Mouse (Mus musculus): ENCODE data around the gene Fbxo28. TPM values are rescaled to one million over a fixed set of nuclear protein-coding genes. Genes with fewer than 3 reads are reported as not detected.

The Fbxo28 gene
- polyA plus RNA-seq, 1 experiment from 2014 or later, result 10.8 TPM

GRCm38 (mm10) chr1:182341993-182342392, 564 bp upstream of the Fbxo28 start:
- WGBS, result 35% methylated on average over 6 of the region's 6 CpGs
- ATAC-seq (replicated peaks; ENCODE audit: insufficient number of reproducible peaks, insufficient read depth, low FRiP score, low read depth), result no peak
- Histone ChIP-seq H3K27me3 (no peaks in the 10 kb centered on the region), H3K27ac (no peak overlapping the region; the same call in 1 of the 2 replicates), H3K4me1 (replicated peaks) (peaks cover 29% of the 10 kb centered on the region), H3K4me3 (peak overlapping the region; percentile 85), H3K9ac (no peak overlapping the region; the same call in 1 of the 2 replicates), H3K36me3 (0 out of 2 replicates have a peak, but pooled peaks cover 3% of the 10 kb centered on the region), H3K4me2 (peak overlapping the region; percentile 92), H3K9me3 (replicated peaks) (no peaks in the 10 kb centered on the region)

DNA sequence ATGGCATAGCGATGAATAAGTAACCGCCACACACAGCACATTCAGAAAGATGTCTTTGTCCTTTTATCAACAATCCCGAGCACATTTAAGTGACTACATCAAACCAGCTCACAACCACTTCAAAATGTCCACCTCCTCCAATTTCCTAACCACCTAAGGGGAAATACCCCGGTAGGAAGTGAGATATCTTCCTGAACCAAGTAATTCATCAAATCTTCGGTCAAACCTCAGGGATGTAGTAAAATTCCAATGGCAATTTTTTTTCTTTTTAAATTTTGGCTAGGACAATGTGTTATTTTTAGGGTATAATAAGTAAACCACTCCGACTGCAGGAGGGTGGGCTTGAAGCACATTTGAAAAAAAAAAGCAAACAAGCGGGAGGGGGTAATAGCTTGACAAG, 1.1 kb downstream of the Fbxo28 start:
- Histone ChIP-seq H3K9ac (peak overlapping the region; percentile 90), H3K36me3 (0 out of 2 replicates have a peak, but pooled peaks cover 3% of the 10 kb centered on the region), H3K9me3 (replicated peaks) (no peaks in the 10 kb centered on the region), H3K27me3 (no peaks in the 10 kb centered on the region), H3K4me1 (replicated peaks) (peaks cover 25% of the 10 kb centered on the region), H3K4me3 (peak overlapping the region; percentile 85), H3K4me2 (peak overlapping the region; percentile 92), H3K27ac (no peak overlapping the region)
- 30% methylated on average over 7 of the region's 7 CpGs for WGBS
- ATAC-seq (replicated peaks; ENCODE audit: insufficient number of reproducible peaks, insufficient read depth, low FRiP score, low read depth), result no peak

- Histone ChIP-seq H3K9ac (no peak overlapping the region), H3K4me2 (peak overlapping the region; percentile 92; the same call in 1 of the 2 replicates)
Measured at GRCm38 (mm10) chr1:182338961-182339565, 2.4 kb downstream of the Fbxo28 start.

DNA sequence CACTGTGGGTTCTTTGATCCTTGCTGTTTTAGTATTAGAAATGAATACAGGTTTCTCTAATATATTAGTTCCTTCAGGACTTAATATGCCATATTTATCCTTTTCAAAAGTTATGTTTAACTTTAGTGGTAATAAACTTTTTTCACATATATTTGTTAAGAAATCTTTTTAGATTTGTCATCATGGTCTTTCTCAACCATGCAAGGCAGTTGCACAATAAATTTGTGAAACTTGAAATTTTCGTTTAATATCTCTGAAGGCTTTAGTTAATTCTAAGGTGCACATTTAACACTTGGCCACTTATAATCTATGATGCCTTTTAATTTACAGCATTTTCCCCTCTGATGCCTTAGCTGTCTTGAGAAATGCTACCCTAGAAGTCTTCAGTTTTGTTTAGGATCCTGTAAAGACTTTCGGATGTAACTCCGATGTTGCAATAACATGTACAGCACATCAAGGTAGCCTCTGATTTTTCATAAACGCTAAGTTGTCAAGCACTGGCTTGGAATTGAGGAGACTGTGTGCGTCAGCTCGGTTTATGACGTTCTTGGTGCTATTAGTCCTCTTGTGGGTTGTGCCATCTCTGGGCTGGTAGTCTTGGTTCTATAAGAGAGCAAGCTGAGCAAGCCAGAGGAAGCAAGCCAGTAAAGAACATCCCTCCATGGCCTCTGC, 7.5 kb downstream of the Fbxo28 start:
- peaks cover 10% of the 10 kb centered on the region; the same call in 1 of the 2 replicates for H3K36me3 ChIP-seq
- no peaks in the 10 kb centered on the region for H3K9me3 ChIP-seq (replicated peaks)
- H3K27ac ChIP-seq, result no peak overlapping the region
- no peak overlapping the region for H3K4me2 ChIP-seq
- 90% methylated on average over 7 of the region's 7 CpGs for WGBS
- peaks cover 9% of the 10 kb centered on the region for H3K4me1 ChIP-seq (replicated peaks)
- no peak for ATAC-seq (replicated peaks; ENCODE audit: insufficient number of reproducible peaks, insufficient read depth, low FRiP score, low read depth)
- no peak overlapping the region for H3K4me3 ChIP-seq
- H3K27me3 ChIP-seq, result no peaks in the 10 kb centered on the region
- no peak overlapping the region for H3K9ac ChIP-seq

More at GRCm38 (mm10) chr1:182338961-182339565, 2.4 kb downstream of the Fbxo28 start:
- no peak for ATAC-seq (replicated peaks; ENCODE audit: insufficient number of reproducible peaks, insufficient read depth, low FRiP score, low read depth)
- WGBS, result 81% methylated on average over 7 of the region's 7 CpGs
- Histone ChIP-seq H3K4me1 (replicated peaks) (peaks cover 28% of the 10 kb centered on the region), H3K4me3 (no peak overlapping the region), H3K36me3 (0 out of 2 replicates have a peak, but pooled peaks cover 3% of the 10 kb centered on the region), H3K9me3 (replicated peaks) (no peaks in the 10 kb centered on the region), H3K27ac (no peak overlapping the region), H3K27me3 (no peaks in the 10 kb centered on the region)

DNA sequence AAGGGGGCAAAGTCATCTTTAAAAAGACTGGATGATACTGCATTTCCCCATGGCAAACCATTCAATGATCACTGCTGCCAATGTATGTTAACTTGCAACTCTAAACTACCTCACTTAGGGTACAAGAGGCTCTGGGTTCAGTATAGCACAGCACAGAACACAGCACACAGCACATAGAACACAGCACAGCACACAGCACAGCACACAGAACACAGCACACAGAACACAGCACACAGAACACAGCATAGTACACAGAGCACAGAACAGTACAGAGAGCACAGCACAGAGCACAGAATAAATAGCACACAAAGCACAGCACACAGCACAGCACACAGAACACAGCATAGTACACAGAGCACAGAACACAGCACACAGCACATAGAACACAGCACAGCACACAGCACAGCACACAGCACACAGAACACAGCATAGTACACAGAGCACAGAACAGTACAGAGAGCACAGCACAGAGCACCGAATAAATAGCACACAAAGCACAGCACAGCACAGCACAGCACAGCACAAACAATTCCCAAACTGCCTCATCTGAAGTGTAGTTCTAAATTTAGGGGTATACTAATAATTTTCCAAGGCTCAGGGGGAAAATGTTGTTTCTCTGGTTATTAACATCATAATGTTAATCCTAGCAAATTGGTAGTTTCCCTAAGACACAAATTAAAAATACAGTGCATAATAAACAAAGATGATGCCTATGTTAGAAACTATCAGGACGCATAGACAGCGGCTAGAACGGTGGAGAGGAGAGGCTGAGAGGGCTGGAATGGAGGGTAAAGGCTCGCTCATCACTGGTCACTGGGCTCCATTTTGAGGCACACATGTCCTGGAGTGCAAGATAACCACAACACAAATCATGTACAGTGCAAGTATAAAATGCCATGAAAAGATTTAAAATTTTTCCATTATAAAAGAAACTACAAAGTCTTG, 9.1 kb downstream of the Fbxo28 start:
- no peak overlapping the region for H3K4me2 ChIP-seq
- no peaks in the 10 kb centered on the region for H3K27me3 ChIP-seq
- no peak overlapping the region for H3K9ac ChIP-seq
- peaks cover 3% of the 10 kb centered on the region; the same call in 1 of the 2 replicates for H3K4me1 ChIP-seq (replicated peaks)
- no peak for ATAC-seq (replicated peaks; ENCODE audit: insufficient number of reproducible peaks, insufficient read depth, low FRiP score, low read depth)
- no peaks in the 10 kb centered on the region for H3K9me3 ChIP-seq (replicated peaks)
- H3K4me3 ChIP-seq, result no peak overlapping the region
- peaks cover 15% of the 10 kb centered on the region for H3K36me3 ChIP-seq
- H3K27ac ChIP-seq, result no peak overlapping the region
- 91% methylated on average over 5 of the region's 5 CpGs for WGBS

DNA sequence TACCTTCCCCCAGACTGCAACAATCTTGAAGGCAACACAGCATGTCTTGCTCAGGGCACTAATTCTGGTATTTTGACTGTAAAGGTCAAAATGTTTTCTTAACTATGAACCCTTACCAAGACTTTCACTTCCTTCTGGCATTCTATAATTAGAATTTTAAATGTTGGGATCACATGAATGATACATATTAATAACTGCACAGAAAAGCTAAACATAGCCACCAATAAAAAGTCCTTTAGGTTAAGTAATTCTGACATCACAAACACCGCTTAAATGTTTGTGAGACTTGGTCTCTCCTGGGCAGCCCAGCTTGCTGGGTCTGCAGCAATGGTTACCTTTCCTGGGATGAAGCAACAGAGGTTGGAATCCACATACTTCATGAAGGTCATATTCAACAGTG, 15.5 kb downstream of the Fbxo28 start:
- H3K9me3 ChIP-seq (replicated peaks), result no peaks in the 10 kb centered on the region
- no peak for ATAC-seq (replicated peaks; ENCODE audit: insufficient number of reproducible peaks, insufficient read depth, low FRiP score, low read depth)
- no peak overlapping the region for H3K27ac ChIP-seq
- H3K4me1 ChIP-seq (replicated peaks), result no peaks in the 10 kb centered on the region
- no peak overlapping the region for H3K9ac ChIP-seq
- H3K36me3 ChIP-seq, result peaks cover 63% of the 10 kb centered on the region
- no peak overlapping the region for H3K4me2 ChIP-seq
- H3K4me3 ChIP-seq, result no peak overlapping the region
- 88% methylated on average over 1 of the region's 1 CpGs for WGBS
- no peaks in the 10 kb centered on the region for H3K27me3 ChIP-seq

DNA sequence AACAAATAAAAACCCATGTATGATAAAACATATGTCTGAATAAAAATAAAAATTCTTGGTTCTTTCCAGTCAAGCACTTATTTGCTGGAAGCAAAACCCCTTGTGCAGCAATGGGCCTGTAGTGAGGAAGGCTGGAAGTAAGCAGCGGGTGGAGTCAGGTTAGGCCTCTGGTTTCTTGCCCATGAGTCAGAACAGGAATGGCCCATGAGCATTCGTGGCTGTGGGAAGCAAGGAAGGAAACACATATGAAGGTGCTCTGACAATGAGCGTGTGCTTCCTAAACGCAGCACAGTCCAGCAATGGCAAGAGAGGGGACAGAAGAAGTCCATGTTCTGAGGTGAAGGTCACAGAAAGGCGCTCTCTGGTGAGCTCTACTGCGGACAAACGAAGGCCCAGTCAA, 16.9 kb downstream of the Fbxo28 start:
- Histone ChIP-seq H3K27me3 (no peaks in the 10 kb centered on the region), H3K9ac (no peak overlapping the region), H3K4me1 (replicated peaks) (no peaks in the 10 kb centered on the region), H3K27ac (no peak overlapping the region), H3K4me3 (no peak overlapping the region), H3K36me3 (peaks cover 71% of the 10 kb centered on the region), H3K9me3 (replicated peaks) (no peaks in the 10 kb centered on the region), H3K4me2 (no peak overlapping the region)
- no peak for ATAC-seq (replicated peaks; ENCODE audit: insufficient number of reproducible peaks, insufficient read depth, low FRiP score, low read depth)
- WGBS, result 91% methylated on average over 7 of the region's 7 CpGs

GRCm38 (mm10) chr1:182323139-182323538, 18.3 kb downstream of the Fbxo28 start:
- Histone ChIP-seq H3K27ac (no peak overlapping the region), H3K9ac (no peak overlapping the region), H3K4me1 (replicated peaks) (no peaks in the 10 kb centered on the region), H3K4me3 (no peak overlapping the region), H3K27me3 (no peaks in the 10 kb centered on the region), H3K9me3 (replicated peaks) (no peaks in the 10 kb centered on the region), H3K4me2 (no peak overlapping the region), H3K36me3 (peaks cover 75% of the 10 kb centered on the region)
- 90% methylated on average over 3 of the region's 3 CpGs for WGBS
- ATAC-seq (replicated peaks; ENCODE audit: insufficient number of reproducible peaks, insufficient read depth, low FRiP score, low read depth), result no peak

DNA sequence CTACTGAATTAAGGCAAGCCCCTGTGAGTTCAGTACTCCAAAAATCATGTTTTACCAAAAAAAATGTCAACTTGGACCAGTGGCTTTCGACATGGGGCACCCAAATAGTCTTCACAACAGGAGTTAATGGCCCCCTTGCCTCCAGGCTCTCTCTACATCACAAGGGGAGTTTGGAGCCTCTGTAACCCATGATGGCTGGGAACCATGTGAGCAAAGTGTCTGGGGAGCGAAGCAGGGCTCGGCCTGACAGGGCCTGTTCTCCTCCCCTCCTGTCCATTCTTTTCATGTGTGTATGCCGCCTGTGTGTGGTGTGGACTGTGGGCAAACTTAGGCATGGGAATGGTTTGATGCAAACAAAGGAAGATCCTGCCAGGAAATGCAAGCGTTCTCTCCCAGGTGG, 27.2 kb downstream of the Fbxo28 start:
- WGBS, result 99% methylated on average over 5 of the region's 5 CpGs
- Histone ChIP-seq H3K9me3 (replicated peaks) (no peaks in the 10 kb centered on the region; the same call in 1 of the 2 replicates), H3K36me3 (peaks cover 58% of the 10 kb centered on the region), H3K4me2 (no peak overlapping the region), H3K4me3 (no peak overlapping the region), H3K27ac (no peak overlapping the region), H3K9ac (no peak overlapping the region), H3K4me1 (replicated peaks) (no peaks in the 10 kb centered on the region), H3K27me3 (no peaks in the 10 kb centered on the region)
- no peak for ATAC-seq (replicated peaks; ENCODE audit: insufficient number of reproducible peaks, insufficient read depth, low FRiP score, low read depth)

DNA sequence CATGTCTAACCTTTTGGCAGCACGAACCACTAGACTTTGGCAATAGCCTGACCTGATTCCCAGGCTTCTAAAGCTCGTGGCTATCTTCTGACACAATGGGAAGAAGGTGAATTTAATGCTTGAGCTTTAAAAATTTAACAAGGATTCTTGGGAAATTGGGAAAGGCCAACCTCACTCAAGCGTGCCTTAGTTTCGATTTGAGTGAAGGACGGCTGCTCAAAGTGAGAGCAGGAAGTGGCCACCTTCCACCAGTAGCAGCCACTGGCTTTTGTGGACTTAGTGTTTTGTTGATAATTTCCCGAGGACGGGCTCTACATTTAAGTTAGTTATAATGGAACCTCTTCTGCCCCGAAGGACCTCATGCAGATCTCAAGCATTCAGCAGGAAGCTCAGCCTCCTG, 28.2 kb downstream of the Fbxo28 start:
- Histone ChIP-seq H3K4me1 (replicated peaks) (no peaks in the 10 kb centered on the region), H3K36me3 (peaks cover 48% of the 10 kb centered on the region), H3K27ac (no peak overlapping the region), H3K4me2 (no peak overlapping the region), H3K4me3 (no peak overlapping the region), H3K9ac (no peak overlapping the region), H3K27me3 (no peaks in the 10 kb centered on the region), H3K9me3 (replicated peaks) (no peaks in the 10 kb centered on the region; the same call in 1 of the 2 replicates)
- WGBS, result 90% methylated on average over 8 of the region's 8 CpGs
- ATAC-seq (replicated peaks; ENCODE audit: insufficient number of reproducible peaks, insufficient read depth, low FRiP score, low read depth), result no peak

GRCm38 (mm10) chr1:182311376-182311775, 30.1 kb downstream of the Fbxo28 start:
- Histone ChIP-seq H3K27ac (no peak overlapping the region), H3K9ac (no peak overlapping the region), H3K4me1 (replicated peaks) (no peaks in the 10 kb centered on the region), H3K36me3 (peaks cover 31% of the 10 kb centered on the region), H3K4me3 (no peak overlapping the region), H3K27me3 (no peaks in the 10 kb centered on the region), H3K4me2 (no peak overlapping the region), H3K9me3 (replicated peaks) (no peaks in the 10 kb centered on the region; the same call in 1 of the 2 replicates)
- ATAC-seq (replicated peaks; ENCODE audit: insufficient number of reproducible peaks, insufficient read depth, low FRiP score, low read depth), result no peak
- WGBS, result 89% methylated on average over 5 of the region's 5 CpGs
